Mouse (Mus musculus) adipocyte (in vitro differentiated cells): Measurements from ENCODE around the gene Grm8.

ENCODE experiments used
- DNase-seq: peaks from one replicate; pipeline ENCODE4 v3.0.0-alpha.2; 2016; ENCODE audit warnings: low spot score

The Grm8 gene

DNA sequence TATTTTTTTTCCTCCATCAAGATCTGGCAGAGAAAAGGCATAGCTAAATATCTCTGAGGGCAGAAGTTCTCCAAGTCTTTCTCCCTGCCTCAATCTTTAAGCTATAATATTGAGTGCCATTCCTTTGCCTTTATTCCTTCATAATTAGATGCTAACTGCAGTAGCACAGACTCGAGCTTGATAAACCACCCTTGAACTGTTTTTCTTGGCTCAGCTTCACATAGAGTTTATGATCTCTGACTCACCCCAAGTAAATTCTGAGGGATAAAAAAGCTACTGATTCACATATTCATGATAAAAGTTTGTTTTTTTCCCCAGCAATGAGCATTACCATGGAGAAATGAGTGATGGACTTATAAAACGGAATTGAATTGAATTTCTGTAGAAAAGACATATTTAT, 895.0 kb downstream of the Grm8 start:
- no peak for DNase-seq
